Mouse (Mus musculus): Measurements from ENCODE around the gene Olfr286. TPM values are rescaled to one million over a fixed set of nuclear protein-coding genes. Genes with fewer than 3 reads are reported as not detected.
A peak's percentile ranks its signal among the peaks of the same experiment; 100 is the strongest.

Olfr286 gene
- not detected in 2 replicates for total RNA-seq (2015; ENCODE audit: low replicate concordance)
- not detected in 2 replicates for total RNA-seq (2017; ENCODE audit: low replicate concordance)

GRCm38 (mm10) chr15:98234350-98234749 lies at the start of gene Olfr286:
TSS of gene Olfr286 (minus strand) at chr15:98234450.
- ATAC-seq (replicated peaks; ENCODE audit: low FRiP score, poor library complexity, severe bottlenecking): no peak

- ATAC-seq (replicated peaks; ENCODE audit: low FRiP score, poor library complexity, severe bottlenecking): no peak
These were observed 23.5 kb upstream of the Olfr286 start for GRCm38 (mm10) chr15:98257776-98258175.

- ATAC-seq (replicated peaks; ENCODE audit: low FRiP score, poor library complexity, severe bottlenecking): no peak
These were observed 22.9 kb upstream of the Olfr286 start, which contains the start of gene H1fnt for GRCm38 (mm10) chr15:98257193-98257592. TSS of gene H1fnt (minus strand) at chr15:98257293.

- no peak for ATAC-seq (replicated peaks; ENCODE audit: low FRiP score, poor library complexity, severe bottlenecking)
These were observed 22.0 kb upstream of the Olfr286 start for GRCm38 (mm10) chr15:98256271-98256670.

GRCm38 (mm10) chr15:98235442-98235841 lies 1.2 kb upstream of the Olfr286 start:
- no peak for ATAC-seq (replicated peaks; ENCODE audit: low FRiP score, poor library complexity, severe bottlenecking)

- no peak for ATAC-seq (replicated peaks; ENCODE audit: low FRiP score, poor library complexity, severe bottlenecking)
These were observed 8.2 kb downstream of the Olfr286 start for GRCm38 (mm10) chr15:98226096-98226495.

GRCm38 (mm10) chr15:98225610-98226009 lies 8.6 kb downstream of the Olfr286 start:
- ATAC-seq (replicated peaks; ENCODE audit: low FRiP score, poor library complexity, severe bottlenecking): no peak

- ATAC-seq (replicated peaks; ENCODE audit: low FRiP score, poor library complexity, severe bottlenecking): no peak
These were observed 11.9 kb downstream of the Olfr286 start for GRCm38 (mm10) chr15:98222377-98222776.

GRCm38 (mm10) chr15:98220877-98221276 lies 13.4 kb downstream of the Olfr286 start, which contains the start of the genes Gm44579 and Olfr287:
TSS of gene Gm44579 (minus strand) at chr15:98220977.
TSS of gene Olfr287 (minus strand) at chr15:98221056.
- ATAC-seq (replicated peaks; ENCODE audit: low FRiP score, poor library complexity, severe bottlenecking): no peak

- ATAC-seq (replicated peaks; ENCODE audit: low FRiP score, poor library complexity, severe bottlenecking): no peak
These were observed 20.1 kb downstream of the Olfr286 start for GRCm38 (mm10) chr15:98214130-98214529.

GRCm38 (mm10) chr15:98213336-98213870 lies 20.8 kb downstream of the Olfr286 start:
- ATAC-seq (replicated peaks; ENCODE audit: low FRiP score, poor library complexity, severe bottlenecking): no peak

- ATAC-seq (replicated peaks; ENCODE audit: low FRiP score, poor library complexity, severe bottlenecking): no peak
These were observed 24.6 kb downstream of the Olfr286 start for GRCm38 (mm10) chr15:98209676-98210075.

- ATAC-seq (replicated peaks; ENCODE audit: low FRiP score, poor library complexity, severe bottlenecking): no peak
These were observed 38.8 kb downstream of the Olfr286 start, which contains the start of gene Olfr288 for GRCm38 (mm10) chr15:98195442-98195841. TSS of gene Olfr288 (minus strand) at chr15:98195542.

GRCm38 (mm10) chr15:98184456-98184855 lies 49.8 kb downstream of the Olfr286 start:
- ATAC-seq (replicated peaks; ENCODE audit: low FRiP score, poor library complexity, severe bottlenecking): no peak

GRCm38 (mm10) chr15:98181856-98182570 lies 52.2 kb downstream of the Olfr286 start:
- ATAC-seq (replicated peaks; ENCODE audit: low FRiP score, poor library complexity, severe bottlenecking): no peak

- peak; percentile 94 for ATAC-seq (replicated peaks; ENCODE audit: low FRiP score, poor library complexity, severe bottlenecking)
These were observed 53.0 kb downstream of the Olfr286 start for GRCm38 (mm10) chr15:98181132-98181711.

- ATAC-seq (replicated peaks; ENCODE audit: low FRiP score, poor library complexity, severe bottlenecking): no peak
These were observed 53.6 kb downstream of the Olfr286 start for GRCm38 (mm10) chr15:98180567-98181131.

GRCm38 (mm10) chr15:98177320-98177719 lies 56.9 kb downstream of the Olfr286 start:
- no peak for ATAC-seq (replicated peaks; ENCODE audit: low FRiP score, poor library complexity, severe bottlenecking)

All from erythroblast, adult 5-6 weeks (primary cell).